Mouse (Mus musculus) midbrain, embryonic 11.5 days (tissue): ENCODE measurements around the gene Krt36. TPM values are rescaled to one million over a fixed set of nuclear protein-coding genes. Genes with fewer than 3 reads are reported as not detected.

Experiments used
- ATAC-seq: fragments of 200-750 bp; cut with Nextera tagmentation; 2 replicates; pipeline ENCODE4 v1.8.0; 2017; ENCODE audit warnings: moderate TSS enrichment, moderate library complexity; ENCODE audit not compliant: low FRiP score
- DNase-seq: peaks from one replicate; pipeline ENCODE4 v3.0.0; 2015; ENCODE audit warnings: low spot score; ENCODE audit errors: missing footprints
- H3K27ac ChIP-seq: fragments of 300-500 bp; sonication (generic); 2 replicates; pipeline ENCODE4 v1.5.1; 2014; ENCODE audit warnings: low read depth, low read length
- H3K27me3 ChIP-seq: fragments of 300-500 bp; sonication (generic); 2 replicates; pipeline ENCODE4 v1.6.1; 2014; ENCODE audit warnings: mild to moderate bottlenecking, low read length, moderate library complexity, mixed read lengths; ENCODE audit not compliant: control insufficient read depth, insufficient read depth
- H3K36me3 ChIP-seq: fragments of 300-500 bp; sonication (generic); 2 replicates; pipeline ENCODE4 v1.6.1; 2014; ENCODE audit warnings: mild to moderate bottlenecking, low read length, moderate library complexity, mixed read lengths; ENCODE audit not compliant: control insufficient read depth, insufficient read depth
- H3K4me1 ChIP-seq: fragments of 300-500 bp; sonication (generic); 2 replicates; pipeline ENCODE4 v1.6.1; 2014; ENCODE audit warnings: low read length; ENCODE audit not compliant: control insufficient read depth, insufficient read depth
- H3K4me2 ChIP-seq: fragments of 300-500 bp; sonication (generic); 2 replicates; pipeline ENCODE4 v1.6.1; 2014; ENCODE audit warnings: mild to moderate bottlenecking, moderate library complexity
- H3K4me3 ChIP-seq: fragments of 300-500 bp; sonication (generic); 2 replicates; pipeline ENCODE4 v1.5.1; 2014; ENCODE audit warnings: low read depth, low read length
- H3K9ac ChIP-seq: fragments of 300-500 bp; sonication (generic); 2 replicates; pipeline ENCODE4 v1.6.1; 2014; ENCODE audit warnings: low read length
- H3K9me3 ChIP-seq: fragments of 300-500 bp; sonication (generic); 2 replicates; pipeline ENCODE4 v1.6.1; 2016; ENCODE audit warnings: low read length; ENCODE audit not compliant: control insufficient read depth
- WGBS: fragments of 180-500 bp; shearing (Covaris S2); extraction: QIAGEN DNeasy Blood & Tissue Kit; methylation state at CpG from one replicate; pipeline ENCODE4 v1.1.7; 2014; 5-methylcytosine and 5-hydroxymethylcytosine counted together
- polyA plus RNA-seq: library from polyadenylated mRNA; unstranded; fragments of >200 nt; fragmentation: Nextera tagmentation; extraction: Ambion mirVana; gene quantifications from 2 replicates; pipeline ENCODE4 v1.2.1, GENCODE M21; 2014

Gene Krt36
- polyA plus RNA-seq, 1 experiment from 2014 or later = not detected

DNA sequence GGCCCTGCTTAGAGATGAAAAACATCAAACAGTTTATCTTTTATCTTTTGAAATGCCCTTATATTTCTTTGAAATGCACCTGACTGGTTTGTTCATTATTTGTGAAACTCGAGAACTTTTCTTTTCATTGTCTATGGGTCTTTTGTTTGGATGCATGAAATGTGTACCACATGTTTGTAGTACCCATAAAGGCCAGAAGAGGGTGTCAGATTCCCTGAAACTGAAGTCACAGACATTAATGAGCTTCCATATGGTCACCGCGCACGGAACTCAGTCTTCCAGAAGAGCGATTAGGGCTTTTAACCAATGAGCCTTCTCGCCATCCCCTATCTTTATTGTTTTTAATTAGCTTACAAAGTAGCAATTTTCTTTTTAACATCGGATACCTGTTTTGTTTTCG is 46.6 kb downstream of the Krt36 start:
- no peaks in the 10 kb centered on the region for H3K4me1 ChIP-seq
- no peak overlapping the region for H3K4me2 ChIP-seq
- H3K9me3 ChIP-seq = no peaks in the 10 kb centered on the region
- no peak overlapping the region for H3K27ac ChIP-seq
- DNase-seq = no peak
- no peak for ATAC-seq
- no peak overlapping the region for H3K9ac ChIP-seq
- no peaks in the 10 kb centered on the region for H3K36me3 ChIP-seq
- 76% methylated on average over 8 of the region's 8 CpGs for WGBS
- no peaks in the 10 kb centered on the region for H3K27me3 ChIP-seq
- H3K4me3 ChIP-seq = no peak overlapping the region

DNA sequence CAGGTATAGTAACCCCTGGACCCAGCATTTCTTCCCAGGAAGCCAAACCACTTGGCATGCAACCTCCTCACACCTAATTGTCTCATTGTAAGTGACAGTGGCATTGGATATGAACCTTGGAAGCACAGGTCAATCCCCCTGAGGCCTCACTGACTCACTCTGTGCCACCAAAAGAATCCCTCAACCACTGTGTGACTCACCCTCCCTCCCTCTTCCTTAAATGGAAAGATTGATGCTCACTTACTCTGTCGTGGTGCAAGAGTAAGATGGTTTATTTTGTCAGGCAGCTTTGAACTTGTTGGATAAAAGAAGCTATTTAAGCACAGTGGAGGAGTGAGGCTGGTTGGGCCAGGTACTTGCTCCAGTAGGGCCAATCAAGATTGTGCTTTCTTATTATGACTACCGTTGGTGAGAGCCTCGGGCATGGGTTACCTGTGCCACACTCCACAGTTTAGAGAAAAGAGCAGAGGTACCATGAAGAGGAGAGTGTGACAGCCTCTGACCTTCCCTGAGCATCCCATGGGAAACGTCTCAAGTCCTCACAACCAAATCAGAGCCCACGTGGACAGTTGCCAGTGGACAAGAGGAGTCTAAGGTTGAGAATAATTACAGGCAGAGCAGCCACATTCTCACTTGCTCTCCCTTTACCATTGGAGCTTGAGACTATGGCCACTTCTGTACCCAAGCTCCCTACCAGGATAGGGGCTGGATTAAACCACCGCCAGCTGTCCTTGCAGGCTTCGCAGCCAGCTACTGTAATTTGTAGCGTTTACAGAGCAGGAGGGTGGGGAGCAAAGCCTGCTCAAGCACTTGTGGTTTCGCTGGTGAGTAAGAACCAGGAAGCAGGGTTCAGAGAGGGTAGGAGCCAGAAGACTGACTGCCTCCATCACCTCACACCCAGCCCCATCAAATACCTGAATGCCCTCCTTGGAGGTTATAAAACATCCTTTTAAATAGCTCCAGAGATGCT is 49.5 kb downstream of the Krt36 start:
- Histone ChIP-seq H3K4me2 (no peak overlapping the region), H3K9ac (no peak overlapping the region), H3K27me3 (no peaks in the 10 kb centered on the region), H3K27ac (no peak overlapping the region), H3K4me3 (no peak overlapping the region), H3K9me3 (no peaks in the 10 kb centered on the region), H3K4me1 (no peaks in the 10 kb centered on the region), H3K36me3 (no peaks in the 10 kb centered on the region)
- 78% methylated on average over 9 of the region's 9 CpGs for WGBS
- DNase-seq (no peak), ATAC-seq (no peak)

Other genes with a start within 250 kb of the Krt36 start
- not detected in 2 replicates for gene Gm11568, start 247.7 kb downstream of the Krt36 start, polyA plus RNA-seq
- gene Gm11559, start 241.2 kb downstream of the Krt36 start, polyA plus RNA-seq = not detected in 2 replicates
- gene Krtap9-1, start 232.2 kb downstream of the Krt36 start, polyA plus RNA-seq = not detected in 2 replicates
- gene Gm11567, start 226.4 kb downstream of the Krt36 start, polyA plus RNA-seq = not detected in 2 replicates
- not detected in 2 replicates for gene Krtap31-1, start 197.7 kb downstream of the Krt36 start, polyA plus RNA-seq
- gene Gm11565, start 190.9 kb downstream of the Krt36 start, polyA plus RNA-seq = not detected in 2 replicates
- gene Krtap31-2, start 169.3 kb downstream of the Krt36 start, polyA plus RNA-seq = not detected in 2 replicates
- not detected in 2 replicates for gene Krtap9-5, start 157.2 kb downstream of the Krt36 start, polyA plus RNA-seq
- gene Krtap29-1, start 126.6 kb downstream of the Krt36 start, polyA plus RNA-seq = not detected in 2 replicates
- not detected in 2 replicates for gene Krtap16-1, start 119.0 kb downstream of the Krt36 start, polyA plus RNA-seq
- gene Krtap17-1, start 111.6 kb downstream of the Krt36 start, polyA plus RNA-seq = not detected in 2 replicates
- not detected in 2 replicates for gene Krt33a, start 89.4 kb downstream of the Krt36 start, polyA plus RNA-seq
- not detected in 2 replicates for gene Krt33b, start 75.8 kb downstream of the Krt36 start, polyA plus RNA-seq
- not detected in 2 replicates for gene Krt34, start 64.1 kb downstream of the Krt36 start, polyA plus RNA-seq
- gene Krt31, start 55.1 kb downstream of the Krt36 start, polyA plus RNA-seq = not detected in 2 replicates
- gene Krt32, start 17.4 kb downstream of the Krt36 start, polyA plus RNA-seq = not detected in 2 replicates
- not detected in 2 replicates for gene Krt35, start 9.4 kb downstream of the Krt36 start, polyA plus RNA-seq
- not detected in 2 replicates for gene Krt13, start 15.9 kb upstream of the Krt36 start, polyA plus RNA-seq
- 0.65 and 0.89 TPM in 2 replicates for gene Krt15, start 30.3 kb upstream of the Krt36 start, polyA plus RNA-seq
- gene Krt19, start 43.0 kb upstream of the Krt36 start, polyA plus RNA-seq = 1.8 and 3.2 TPM in 2 replicates
- not detected in 2 replicates for gene Krt9, start 87.6 kb upstream of the Krt36 start, polyA plus RNA-seq
- 1.2 and 1.5 TPM in 2 replicates for gene Krt14, start 101.9 kb upstream of the Krt36 start, polyA plus RNA-seq
- gene Krt16, start 143.3 kb upstream of the Krt36 start, polyA plus RNA-seq = not detected in 2 replicates
- 0.21 TPM in 1 of 2 replicates, not detected in the other for gene Krt17, start 155.4 kb upstream of the Krt36 start, polyA plus RNA-seq
- not detected in 2 replicates for gene Krt42, start 164.2 kb upstream of the Krt36 start, polyA plus RNA-seq
- 1,701 and 1,853 TPM in 2 replicates for gene Eif1, start 214.3 kb upstream of the Krt36 start, polyA plus RNA-seq
- gene Gast, start 228.8 kb upstream of the Krt36 start, polyA plus RNA-seq = 0.68 and 0.79 TPM in 2 replicates